Mouse (Mus musculus): Measurements from ENCODE around the gene Rnf19b. TPM values are rescaled to one million over a fixed set of nuclear protein-coding genes. Genes with fewer than 3 reads are reported as not detected.
A peak's percentile ranks its signal among the peaks of the same experiment; 100 is the strongest.

The Rnf19b gene
- polyA plus RNA-seq, 1 experiment from 2014 or later = 6.9 TPM

- H3K27me3 ChIP-seq (ENCODE audit: poor library complexity, severe bottlenecking) = peaks cover 19% of the 10 kb centered on the region
- 37% methylated on average over 15 of the region's 15 CpGs for WGBS
Observed at GRCm38 (mm10) chr4:129095276-129095675, 37.2 kb downstream of the Rnf19b start.

GRCm38 (mm10) chr4:129097006-129097405 is 38.9 kb downstream of the Rnf19b start:
- 75% methylated on average over 7 of the region's 7 CpGs for WGBS
- no peaks in the 10 kb centered on the region for H3K9me3 ChIP-seq

More at GRCm38 (mm10) chr4:129095276-129095675, 37.2 kb downstream of the Rnf19b start:
- Histone ChIP-seq H3K36me3 (replicated peaks) (no peaks in the 10 kb centered on the region), H3K9me3 (no peaks in the 10 kb centered on the region), H3K4me3 (no peak overlapping the region), H3K4me1 (no peaks in the 10 kb centered on the region), H3K27ac (no peak overlapping the region)
- no peak for DNase-seq (ENCODE audit: extremely low spot score, low spot score)

DNA sequence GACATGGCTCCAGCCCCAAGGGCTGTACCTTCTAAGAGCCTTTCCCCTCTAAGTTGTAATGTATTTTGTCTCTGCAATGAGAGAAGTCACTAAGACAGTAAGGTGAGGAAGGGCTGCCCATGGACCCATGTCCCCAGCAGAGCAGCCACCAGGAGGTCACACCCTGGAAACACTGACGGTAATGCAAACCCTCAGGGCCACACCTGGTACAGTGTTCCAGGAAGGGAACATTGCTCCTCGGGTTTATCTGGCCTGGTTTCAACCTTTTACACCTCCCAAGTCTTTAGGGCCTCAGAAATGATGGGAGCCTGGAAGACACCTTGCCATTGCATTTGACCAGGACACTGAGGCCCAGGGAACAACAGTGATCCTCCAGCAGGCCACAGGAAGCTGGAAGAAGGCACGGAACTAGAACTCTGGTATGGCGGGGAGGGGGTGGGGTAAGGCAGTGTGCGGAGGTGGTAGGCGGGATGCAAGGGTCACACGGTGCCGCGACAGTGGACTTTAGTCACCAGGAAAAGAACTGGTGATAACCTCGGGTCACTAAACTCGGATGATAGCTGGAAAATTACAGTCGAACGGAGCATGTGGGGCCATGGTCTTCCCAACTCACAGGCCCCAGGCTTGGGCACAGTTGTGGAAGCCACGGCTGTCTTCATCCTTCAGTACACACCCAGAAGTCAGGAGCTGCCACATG is 44.2 kb downstream of the Rnf19b start:
- 90% methylated on average over 14 of the region's 14 CpGs for WGBS
- Histone ChIP-seq H3K4me1 (peaks cover 17% of the 10 kb centered on the region), H3K27ac (no peak overlapping the region), H3K9me3 (no peaks in the 10 kb centered on the region), H3K4me3 (no peak overlapping the region), H3K27me3 (ENCODE audit: poor library complexity, severe bottlenecking) (peaks cover 43% of the 10 kb centered on the region), H3K36me3 (replicated peaks) (no peaks in the 10 kb centered on the region)
- DNase-seq (ENCODE audit: extremely low spot score, low spot score) = no peak

More at GRCm38 (mm10) chr4:129097006-129097405, 38.9 kb downstream of the Rnf19b start:
- DNase-seq (ENCODE audit: extremely low spot score, low spot score) = no peak
- no peak overlapping the region for H3K27ac ChIP-seq
- H3K4me3 ChIP-seq = no peak overlapping the region
- no peaks in the 10 kb centered on the region for H3K4me1 ChIP-seq
- H3K36me3 ChIP-seq (replicated peaks) = no peaks in the 10 kb centered on the region
- H3K27me3 ChIP-seq (ENCODE audit: poor library complexity, severe bottlenecking) = peaks cover 19% of the 10 kb centered on the region

DNA sequence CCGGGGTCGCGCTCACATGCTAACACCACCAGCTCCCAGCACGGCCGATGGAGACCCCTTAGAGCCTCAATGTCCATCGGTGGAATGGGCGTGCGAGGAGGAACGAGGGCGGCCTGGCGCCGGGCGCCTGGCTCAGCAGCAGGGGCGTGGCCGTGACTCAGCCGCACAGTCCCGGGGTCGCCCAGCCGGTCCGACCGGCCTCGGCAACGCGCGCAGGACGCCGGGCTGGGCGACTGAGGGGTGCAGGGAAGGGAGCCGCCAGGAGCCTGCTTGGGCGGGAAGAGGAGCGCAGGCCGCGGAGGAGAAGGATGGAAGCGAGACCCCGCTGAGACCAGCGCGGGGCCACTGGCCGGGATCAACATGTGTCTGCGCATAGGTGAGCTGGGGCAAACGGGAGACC is 47.3 kb downstream of the Rnf19b start, which contains the start of gene Tmem54:
TSS of gene Tmem54 (plus strand) at position 193 of the 400 bp plus-strand sequence.
- Histone ChIP-seq H3K9me3 (no peaks in the 10 kb centered on the region), H3K27me3 (ENCODE audit: poor library complexity, severe bottlenecking) (peaks cover 57% of the 10 kb centered on the region), H3K4me1 (peaks cover 17% of the 10 kb centered on the region), H3K27ac (peak within 1 kb of the TSS; percentile 53), H3K36me3 (replicated peaks) (no peaks in the 10 kb centered on the region), H3K4me3 (peak within 1 kb of the TSS; percentile 49)
- WGBS = 1% methylated on average over 40 of the region's 40 CpGs
- DNase-seq (ENCODE audit: extremely low spot score, low spot score) = no peak

- Histone ChIP-seq H3K4me3 (peak overlapping the region; percentile 49), H3K36me3 (replicated peaks) (no peaks in the 10 kb centered on the region), H3K9me3 (no peaks in the 10 kb centered on the region), H3K4me1 (peaks cover 17% of the 10 kb centered on the region), H3K27ac (peak overlapping the region; percentile 53; the same call in 1 of the 2 replicates), H3K27me3 (ENCODE audit: poor library complexity, severe bottlenecking) (peaks cover 57% of the 10 kb centered on the region)
- DNase-seq (ENCODE audit: extremely low spot score, low spot score) = no peak
- WGBS = 19% methylated on average over 9 of the region's 9 CpGs
Observed at GRCm38 (mm10) chr4:129106073-129106472, 48.0 kb downstream of the Rnf19b start.

DNA sequence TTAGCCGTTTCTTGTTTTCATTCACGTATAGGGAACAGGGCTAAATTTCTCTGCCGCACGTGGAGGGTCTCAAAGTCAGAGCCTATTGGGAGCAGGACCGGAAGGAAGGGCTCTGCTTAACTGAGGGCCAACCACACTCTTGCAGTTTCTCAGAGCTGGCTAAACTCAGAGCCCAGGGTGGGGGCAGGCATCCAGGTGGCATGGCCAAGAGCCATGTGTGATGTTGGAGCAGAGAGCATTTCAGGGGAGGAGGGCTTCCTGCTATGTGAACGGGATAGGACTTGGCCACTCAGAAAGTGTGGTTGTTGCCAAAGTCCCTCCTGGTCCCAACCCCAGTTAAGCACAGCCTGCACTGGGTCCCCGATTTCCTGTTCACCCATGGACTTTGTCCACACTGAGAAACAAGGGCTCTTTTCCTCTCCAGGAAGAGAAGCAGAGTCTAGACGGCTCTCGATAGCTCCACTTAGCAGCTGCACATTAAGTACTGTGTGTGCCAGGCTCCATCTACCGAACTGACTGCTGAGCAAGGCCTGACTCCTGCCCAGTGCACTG is 49.4 kb downstream of the Rnf19b start:
- no peak for DNase-seq (ENCODE audit: extremely low spot score, low spot score)
- no peak overlapping the region for H3K4me3 ChIP-seq
- peaks cover 63% of the 10 kb centered on the region for H3K27me3 ChIP-seq (ENCODE audit: poor library complexity, severe bottlenecking)
- WGBS = 80% methylated on average over 10 of the region's 10 CpGs
- no peaks in the 10 kb centered on the region for H3K36me3 ChIP-seq (replicated peaks)
- no peak overlapping the region for H3K27ac ChIP-seq
- peaks cover 28% of the 10 kb centered on the region for H3K4me1 ChIP-seq
- no peaks in the 10 kb centered on the region for H3K9me3 ChIP-seq

- WGBS = 92% methylated on average over 7 of the region's 7 CpGs
- H3K4me1 ChIP-seq = peaks cover 40% of the 10 kb centered on the region
- H3K27me3 ChIP-seq (ENCODE audit: poor library complexity, severe bottlenecking) = peaks cover 68% of the 10 kb centered on the region
Observed at GRCm38 (mm10) chr4:129108624-129109023, 50.6 kb downstream of the Rnf19b start.

DNA sequence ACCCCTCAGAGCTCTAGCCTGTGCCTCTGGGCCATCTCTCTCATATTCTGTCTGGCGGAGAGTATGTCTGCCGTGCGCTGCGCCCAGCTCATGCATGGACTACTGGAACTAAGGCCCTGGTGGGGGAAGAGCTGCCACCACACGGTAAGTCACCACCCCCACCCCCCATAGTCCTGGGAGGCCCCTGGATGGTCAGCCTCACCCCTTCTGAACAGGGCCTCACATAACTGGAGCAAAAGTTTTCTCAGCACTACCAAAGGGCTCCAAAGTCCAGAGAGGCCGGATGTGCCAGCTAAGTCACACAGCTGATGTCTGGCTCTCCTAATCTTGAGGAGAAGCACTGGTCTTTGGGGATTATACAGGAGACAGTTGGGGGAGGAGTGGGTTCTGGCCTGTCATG is 52.7 kb downstream of the Rnf19b start:
- H3K36me3 ChIP-seq (replicated peaks) = no peaks in the 10 kb centered on the region
- H3K27ac ChIP-seq = no peak overlapping the region
- no peaks in the 10 kb centered on the region for H3K9me3 ChIP-seq
- peaks cover 45% of the 10 kb centered on the region for H3K4me1 ChIP-seq
- no peak for DNase-seq (ENCODE audit: extremely low spot score, low spot score)
- H3K4me3 ChIP-seq = no peak overlapping the region
- peaks cover 68% of the 10 kb centered on the region for H3K27me3 ChIP-seq (ENCODE audit: poor library complexity, severe bottlenecking)
- 91% methylated on average over 6 of the region's 6 CpGs for WGBS

More at GRCm38 (mm10) chr4:129108624-129109023, 50.6 kb downstream of the Rnf19b start:
- DNase-seq (ENCODE audit: extremely low spot score, low spot score) = no peak
- H3K36me3 ChIP-seq (replicated peaks) = no peaks in the 10 kb centered on the region
- no peaks in the 10 kb centered on the region for H3K9me3 ChIP-seq
- no peak overlapping the region for H3K27ac ChIP-seq
- H3K4me3 ChIP-seq = no peak overlapping the region

- Histone ChIP-seq H3K4me1 (peaks cover 42% of the 10 kb centered on the region), H3K9me3 (no peaks in the 10 kb centered on the region), H3K4me3 (no peak overlapping the region), H3K27ac (no peak overlapping the region), H3K27me3 (ENCODE audit: poor library complexity, severe bottlenecking) (peaks cover 67% of the 10 kb centered on the region), H3K36me3 (replicated peaks) (no peaks in the 10 kb centered on the region)
- 64% methylated on average over 11 of the region's 11 CpGs for WGBS
- no peak for DNase-seq (ENCODE audit: extremely low spot score, low spot score)
Observed at GRCm38 (mm10) chr4:129111350-129111749, 53.3 kb downstream of the Rnf19b start.

DNA sequence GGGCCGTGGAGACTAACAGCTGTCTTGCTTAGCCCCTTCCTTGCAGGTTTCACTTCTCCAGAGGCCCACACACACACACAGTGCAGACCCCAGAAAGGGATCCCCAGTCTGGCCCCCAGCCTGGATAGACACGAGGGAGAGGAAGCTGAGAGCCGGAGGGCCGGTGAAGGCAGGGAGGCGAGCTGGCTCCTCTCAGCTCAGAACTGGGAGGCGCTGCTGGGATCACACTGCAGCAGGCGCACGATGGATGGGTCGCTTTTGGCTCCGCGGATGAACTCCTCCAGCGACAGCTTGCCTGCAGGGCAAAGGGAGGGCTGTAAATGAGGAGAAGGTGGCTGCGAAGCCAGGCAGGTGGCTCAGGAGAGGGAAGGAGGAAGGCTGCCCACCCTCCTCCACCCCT is 54.2 kb downstream of the Rnf19b start:
- no peak overlapping the region for H3K4me3 ChIP-seq
- H3K27me3 ChIP-seq (ENCODE audit: poor library complexity, severe bottlenecking) = peaks cover 64% of the 10 kb centered on the region
- H3K36me3 ChIP-seq (replicated peaks) = no peaks in the 10 kb centered on the region
- WGBS = 79% methylated on average over 13 of the region's 13 CpGs
- no peaks in the 10 kb centered on the region for H3K9me3 ChIP-seq
- peaks cover 38% of the 10 kb centered on the region for H3K4me1 ChIP-seq
- DNase-seq (ENCODE audit: extremely low spot score, low spot score) = no peak
- H3K27ac ChIP-seq = 0 out of 2 replicates have a peak overlapping the region, but pooled peaks have one; percentile 60

DNA sequence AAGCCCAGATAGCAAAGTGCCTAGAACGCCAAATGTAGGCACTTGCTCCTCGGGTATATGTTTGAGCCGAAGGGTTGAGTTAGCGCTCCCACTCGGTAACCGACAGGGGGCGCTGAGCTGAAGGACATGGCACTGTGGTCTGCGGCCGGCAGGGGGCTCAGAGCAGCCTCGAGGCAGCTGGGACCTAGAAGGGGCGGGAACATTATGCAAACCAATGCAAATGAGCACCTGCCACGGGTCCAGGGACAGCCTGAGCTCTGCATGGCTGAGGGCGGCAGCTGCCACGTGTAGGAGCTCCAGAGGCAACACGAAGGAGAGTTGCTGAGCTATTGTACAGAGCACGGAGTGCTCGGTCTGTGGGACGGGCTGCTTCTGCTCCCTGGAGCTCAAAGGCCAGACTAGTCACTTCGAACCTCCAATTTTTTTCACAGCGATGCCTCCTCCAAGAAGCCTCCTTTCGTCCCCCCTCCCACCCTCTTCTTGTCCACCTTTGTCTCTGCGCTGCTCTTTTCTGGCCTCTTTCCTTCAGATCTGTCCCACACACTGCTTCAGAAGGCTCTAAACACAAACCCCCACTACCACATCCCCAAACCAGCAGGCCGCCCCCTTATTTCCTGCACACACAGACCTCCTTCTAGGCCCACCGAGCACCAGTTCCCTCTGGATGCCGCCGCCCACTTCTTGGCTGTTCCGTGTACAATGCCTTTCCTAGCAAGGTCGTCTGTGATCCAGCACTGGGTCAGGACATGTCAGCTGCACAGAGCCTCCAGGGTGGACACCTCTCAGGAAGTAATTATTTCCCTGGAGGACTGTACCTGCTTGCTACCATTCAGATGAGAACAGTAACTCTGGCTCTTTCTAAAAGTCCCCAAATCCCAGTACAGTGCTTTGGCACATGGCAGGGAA is 55.3 kb downstream of the Rnf19b start:
- peak; percentile 85 for DNase-seq (ENCODE audit: extremely low spot score, low spot score)
- Histone ChIP-seq H3K9me3 (no peaks in the 10 kb centered on the region), H3K4me3 (peak overlapping the region; percentile 18; the same call in 1 of the 2 replicates), H3K4me1 (peaks cover 38% of the 10 kb centered on the region), H3K27ac (peak overlapping the region; percentile 74; the same call in 1 of the 2 replicates), H3K36me3 (replicated peaks) (no peaks in the 10 kb centered on the region), H3K27me3 (ENCODE audit: poor library complexity, severe bottlenecking) (peaks cover 57% of the 10 kb centered on the region)
- 35% methylated on average over 28 of the region's 28 CpGs for WGBS

- no peak overlapping the region for H3K27ac ChIP-seq
- 94% methylated on average over 8 of the region's 8 CpGs for WGBS
- no peak for DNase-seq (ENCODE audit: extremely low spot score, low spot score)
- peaks cover 87% of the 10 kb centered on the region for H3K27me3 ChIP-seq (ENCODE audit: poor library complexity, severe bottlenecking)
- no peaks in the 10 kb centered on the region for H3K9me3 ChIP-seq
- H3K4me1 ChIP-seq = peaks cover 48% of the 10 kb centered on the region
- no peaks in the 10 kb centered on the region for H3K36me3 ChIP-seq (replicated peaks)
- no peak overlapping the region for H3K4me3 ChIP-seq
Observed at GRCm38 (mm10) chr4:129116703-129117102, 58.6 kb downstream of the Rnf19b start.

Measured in forebrain, embryonic 10.5 days (tissue).